Mouse (Mus musculus): ENCODE results near the gene Cys1.
"Not testable (repeated sequence)": the region's sequence is repeated elsewhere in the genome, so short reads cannot be mapped to it uniquely, and the experiment has no call there.

The Cys1 gene

GRCm38 (mm10) chr12:24650415-24651062 lies 31.1 kb downstream of the Cys1 start:
- in situ Hi-C loops (cut with MboI, MseI), result no loop called here

DNA sequence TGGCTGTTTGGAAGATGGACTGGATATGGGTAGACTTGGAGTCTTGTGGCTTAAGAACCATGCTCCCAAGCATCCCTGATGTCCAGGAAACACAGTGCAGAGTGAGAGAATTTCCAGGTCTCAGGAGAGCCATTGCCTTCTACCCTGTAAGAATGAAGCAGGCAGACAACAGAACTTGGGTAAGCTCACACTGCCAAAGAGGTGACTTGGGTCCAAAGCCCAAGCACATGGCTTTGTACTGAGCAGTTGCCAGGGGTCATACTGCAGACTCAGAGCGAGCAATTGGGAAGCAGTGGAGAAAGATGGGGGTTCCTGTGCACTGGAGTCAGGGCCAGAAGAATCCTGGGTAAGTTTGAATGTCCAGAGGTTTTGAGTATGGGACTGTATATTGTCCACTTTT lies 33.5 kb downstream of the Cys1 start:
- in situ Hi-C loops (cut with MboI, MseI), result no loop called here

- in situ Hi-C loops (cut with MboI, MseI), result no loop called here
Observed at GRCm38 (mm10) chr12:24645901-24646300, 35.7 kb downstream of the Cys1 start.

- in situ Hi-C loops (cut with MboI, MseI), result no loop called here
Observed at GRCm38 (mm10) chr12:24644125-24644571, 37.5 kb downstream of the Cys1 start.

DNA sequence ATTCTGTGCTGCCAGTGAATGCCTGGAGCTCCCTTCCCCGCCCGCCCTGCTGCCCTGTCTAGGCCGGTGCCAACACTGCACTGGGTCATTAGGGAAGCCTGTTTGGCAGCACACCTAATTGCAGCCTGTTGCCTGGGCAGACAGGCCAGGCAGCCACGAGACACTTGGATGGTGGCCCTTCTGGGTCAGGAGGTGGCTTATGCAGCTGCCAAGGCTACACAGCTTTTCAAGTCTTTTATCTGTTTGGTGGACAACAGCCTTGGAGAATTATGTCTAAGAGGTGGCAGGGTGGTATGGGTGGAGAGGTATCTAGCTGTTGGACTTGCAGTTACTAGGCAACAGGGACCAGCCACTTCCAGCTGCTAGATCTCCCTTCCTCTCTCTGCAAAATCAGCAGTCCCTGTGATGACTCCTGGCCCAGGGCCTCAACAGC lies 39.2 kb downstream of the Cys1 start:
- in situ Hi-C loops (cut with MboI, MseI), result no loop called here

DNA sequence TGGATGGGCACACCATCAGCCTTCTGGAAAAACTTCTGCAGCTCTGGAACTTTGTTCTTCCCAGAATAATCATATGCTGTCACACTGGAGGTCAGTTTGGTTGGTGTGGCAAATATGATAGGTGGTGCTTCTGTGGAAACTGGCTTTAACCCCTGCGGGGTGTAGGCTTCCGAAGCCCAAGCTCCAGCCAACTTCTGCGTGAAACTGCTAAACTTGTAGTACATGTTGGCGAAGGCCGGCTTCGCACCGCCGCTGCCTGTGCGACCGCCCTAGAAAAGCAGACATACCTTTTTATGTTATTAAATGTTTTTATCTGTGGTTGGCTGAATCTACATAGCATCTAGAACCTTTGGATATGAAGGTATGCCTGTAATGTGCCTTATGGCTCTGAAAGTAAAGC lies 42.8 kb downstream of the Cys1 start:
- in situ Hi-C loops (cut with MboI, MseI), result not testable (repeated sequence)

DNA sequence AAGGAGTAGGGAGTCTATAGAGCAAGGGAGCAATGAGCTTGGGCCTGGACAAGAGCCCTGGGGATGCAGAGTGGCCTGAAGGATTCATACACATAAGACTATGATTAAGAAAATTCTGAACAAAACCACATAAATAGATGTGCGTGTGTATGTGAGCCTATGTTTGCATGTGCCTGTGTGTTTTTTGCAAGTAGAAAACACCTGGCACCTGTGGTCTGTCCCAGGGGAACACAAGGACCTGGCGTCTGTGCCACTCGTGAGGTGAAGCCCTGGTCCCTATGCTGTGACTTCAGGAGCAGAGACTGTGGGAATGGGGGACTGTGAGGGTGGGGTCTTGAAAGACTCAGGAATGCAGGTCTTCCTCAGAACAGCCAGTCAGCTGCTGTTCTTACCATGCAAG lies 47.0 kb downstream of the Cys1 start:
- in situ Hi-C loops (cut with MboI, MseI), result no loop called here

- in situ Hi-C loops (cut with MboI, MseI), result no loop called here
Observed at GRCm38 (mm10) chr12:24634212-24634611, 47.4 kb downstream of the Cys1 start.

GRCm38 (mm10) chr12:24633753-24634191 lies 47.8 kb downstream of the Cys1 start:
- in situ Hi-C loops (cut with MboI, MseI), result no loop called here

GRCm38 (mm10) chr12:24632404-24632803 lies 49.2 kb downstream of the Cys1 start:
- in situ Hi-C loops (cut with MboI, MseI), result no loop called here

DNA sequence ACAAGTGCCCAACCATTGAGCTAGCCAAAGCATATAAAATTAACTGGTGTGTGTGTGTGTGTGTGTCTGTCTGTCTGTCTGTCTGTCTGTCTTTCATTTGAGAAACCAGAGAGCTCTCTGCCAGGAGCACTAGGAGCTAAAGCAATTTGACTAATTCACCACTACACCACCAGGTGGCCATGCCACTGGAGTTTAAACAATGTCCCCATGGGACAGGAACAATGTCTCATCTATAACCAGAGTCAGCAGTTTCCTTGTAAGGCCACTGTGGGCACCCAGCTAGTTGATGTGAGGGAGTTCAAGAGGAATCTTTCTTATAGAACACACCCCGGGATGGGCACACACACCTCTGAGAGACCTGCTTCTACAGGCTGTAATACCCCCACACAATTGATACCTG lies 51.4 kb downstream of the Cys1 start:
- in situ Hi-C loops (cut with MboI, MseI), result no loop called here

DNA sequence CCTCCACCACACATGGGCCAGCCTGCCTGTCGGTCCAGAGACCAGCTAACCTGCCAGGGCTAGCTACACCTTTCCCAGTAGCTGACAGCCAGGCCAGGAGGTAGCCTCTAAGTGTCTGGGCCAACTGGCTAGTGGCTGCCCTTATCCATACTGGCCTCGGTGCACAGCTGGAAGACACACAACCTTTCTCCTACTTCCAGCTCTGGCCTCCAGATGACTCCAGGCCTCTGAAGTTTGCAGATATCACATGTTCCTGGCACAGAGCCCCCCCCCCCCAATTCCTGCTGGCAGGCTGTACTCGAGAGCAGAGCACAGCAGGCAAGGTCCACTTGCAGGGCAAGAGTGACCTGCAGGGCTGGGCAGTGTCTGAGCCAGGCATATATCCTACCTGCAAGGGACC lies 54.4 kb downstream of the Cys1 start:
- in situ Hi-C loops (cut with MboI, MseI), result no loop called here

GRCm38 (mm10) chr12:24626401-24626800 lies 55.2 kb downstream of the Cys1 start:
- in situ Hi-C loops (cut with MboI, MseI), result no loop called here

GRCm38 (mm10) chr12:24623486-24624251 lies 57.9 kb downstream of the Cys1 start:
- in situ Hi-C loops (cut with MboI, MseI), result no loop called here

DNA sequence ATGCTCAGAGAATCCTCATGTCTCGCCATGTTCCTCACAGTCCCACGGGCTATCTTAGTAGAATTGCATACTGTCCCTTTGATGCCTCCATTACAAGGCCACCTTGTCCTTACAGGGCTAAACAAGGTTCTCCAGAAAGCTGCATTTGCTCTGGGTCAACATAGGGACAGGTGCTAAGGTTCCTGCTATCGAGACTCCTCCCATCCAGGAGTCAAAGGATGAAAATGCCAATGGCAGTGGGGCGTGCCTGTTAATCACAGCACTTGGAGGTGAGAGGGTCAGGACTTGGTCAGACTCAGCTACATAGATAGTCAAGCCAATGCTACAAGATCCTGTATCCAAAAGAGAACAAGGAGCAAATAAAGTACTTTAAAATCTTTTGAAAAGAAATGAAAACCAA lies 62.2 kb downstream of the Cys1 start:
- in situ Hi-C loops (cut with MboI, MseI), result no loop called here
